Mouse (Mus musculus): ENCODE data around the gene Rell1. TPM values are rescaled to one million over a fixed set of nuclear protein-coding genes. Genes with fewer than 3 reads are reported as not detected.

The Rell1 gene
- polyA plus RNA-seq, 1 experiment from 2014 or later = 18.0 TPM

DNA sequence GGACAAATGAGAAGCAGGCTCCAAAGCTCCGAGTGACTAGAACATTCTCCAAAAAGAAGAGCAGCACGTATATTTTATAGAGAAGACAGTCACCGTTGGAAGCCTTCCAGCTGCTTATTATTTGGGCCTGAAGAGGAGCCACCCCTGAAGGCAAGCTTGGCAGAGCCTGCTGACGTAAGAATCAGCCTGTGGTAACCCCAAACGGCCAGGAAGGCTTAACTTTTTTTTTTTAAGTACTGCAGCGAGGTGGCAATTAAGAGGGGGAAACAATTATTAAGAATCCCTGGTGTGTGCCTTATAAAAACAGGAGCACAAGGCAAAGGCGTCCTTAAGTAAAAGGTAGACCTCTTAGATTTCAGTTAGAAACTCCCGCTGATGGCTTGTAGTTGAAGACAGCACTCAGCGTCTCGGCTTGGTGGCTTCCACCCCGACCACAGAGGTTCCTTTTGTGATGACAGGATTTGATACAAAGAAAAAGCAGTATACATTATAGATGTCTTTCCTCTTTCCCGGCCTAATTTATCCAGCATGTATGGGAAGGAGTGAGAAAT, 1.0 kb downstream of the Rell1 start:
- Histone ChIP-seq H3K9me3 (no peaks in the 10 kb centered on the region), H3K27me3 (no peaks in the 10 kb centered on the region), H3K4me2 (replicated peaks) (peak overlapping the region; percentile 77), H3K4me3 (peak overlapping the region; percentile 73), H3K4me1 (peaks cover 32% of the 10 kb centered on the region), H3K36me3 (no peaks in the 10 kb centered on the region), H3K9ac (peak overlapping the region; percentile 83), H3K27ac (peak overlapping the region; percentile 15; the same call in 1 of the 2 replicates)
- no peak for ATAC-seq (ENCODE audit: low FRiP score, low read depth)
- 2% methylated on average over 12 of the region's 12 CpGs for WGBS

DNA sequence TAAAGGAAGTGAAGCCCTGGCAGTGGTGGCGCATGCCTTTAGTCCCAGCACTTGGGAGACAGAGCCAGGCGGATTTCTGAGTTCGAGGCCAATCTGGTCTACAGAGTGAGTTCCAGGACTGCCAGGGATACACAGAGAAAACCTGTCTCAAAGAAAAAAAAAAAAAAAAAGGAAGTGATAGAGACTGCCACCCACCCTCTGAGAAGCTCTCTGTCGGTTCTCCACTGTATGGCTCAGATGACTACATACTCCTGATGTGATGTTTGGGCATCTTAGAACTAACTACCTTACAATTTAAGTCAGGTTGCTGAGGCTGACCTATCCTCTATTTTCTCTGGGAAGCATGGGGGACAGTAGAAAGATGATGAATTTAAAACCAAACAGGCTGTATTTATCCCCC, 2.3 kb downstream of the Rell1 start:
- WGBS = 81% methylated on average over 4 of the region's 4 CpGs
- H3K9ac ChIP-seq = no peak overlapping the region
- ATAC-seq (ENCODE audit: low FRiP score, low read depth) = no peak
- H3K4me1 ChIP-seq = peaks cover 43% of the 10 kb centered on the region
- H3K4me2 ChIP-seq (replicated peaks) = no peak overlapping the region
- H3K27ac ChIP-seq = no peak overlapping the region
- H3K36me3 ChIP-seq = no peaks in the 10 kb centered on the region
- H3K4me3 ChIP-seq = no peak overlapping the region
- no peaks in the 10 kb centered on the region for H3K27me3 ChIP-seq
- no peaks in the 10 kb centered on the region for H3K9me3 ChIP-seq

- H3K4me3 ChIP-seq = no peak overlapping the region
- H3K36me3 ChIP-seq = no peaks in the 10 kb centered on the region
- H3K9me3 ChIP-seq = no peaks in the 10 kb centered on the region
- no peak overlapping the region for H3K4me2 ChIP-seq (replicated peaks)
- no peak overlapping the region for H3K9ac ChIP-seq
- no peak for ATAC-seq (ENCODE audit: low FRiP score, low read depth)
- peaks cover 43% of the 10 kb centered on the region for H3K4me1 ChIP-seq
- H3K27me3 ChIP-seq = no peaks in the 10 kb centered on the region
- 83% methylated on average over 1 of the region's 1 CpGs for WGBS
- H3K27ac ChIP-seq = no peak overlapping the region
These were observed 2.8 kb downstream of the Rell1 start for GRCm38 (mm10) chr5:63965946-63966345.

GRCm38 (mm10) chr5:63964576-63964975, 4.1 kb downstream of the Rell1 start:
- WGBS = 55% methylated on average over 8 of the region's 8 CpGs
- no peak for ATAC-seq (ENCODE audit: low FRiP score, low read depth)
- H3K27ac ChIP-seq = no peak overlapping the region

DNA sequence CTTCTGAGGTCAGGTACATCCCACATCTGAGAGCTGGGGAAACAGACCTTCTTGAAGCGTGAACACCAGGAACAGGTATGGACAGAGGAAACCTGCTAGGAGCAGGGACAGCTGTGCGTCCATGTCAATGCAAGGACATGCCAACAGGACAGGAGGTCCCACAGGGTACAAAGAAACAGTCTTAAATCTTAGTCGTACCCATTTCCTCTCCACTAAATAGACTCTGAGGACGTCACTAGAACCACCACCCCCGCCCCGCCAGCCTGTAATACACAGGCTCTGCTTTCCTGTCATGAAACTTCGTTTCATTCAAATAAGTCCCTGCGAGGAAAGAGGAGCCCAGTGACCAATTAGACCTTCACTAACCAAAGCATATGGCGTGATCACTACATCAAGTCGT, 7.0 kb downstream of the Rell1 start:
- no peak for ATAC-seq (ENCODE audit: low FRiP score, low read depth)
- Histone ChIP-seq H3K4me1 (peaks cover 25% of the 10 kb centered on the region), H3K27me3 (no peaks in the 10 kb centered on the region), H3K4me3 (no peak overlapping the region), H3K9me3 (no peaks in the 10 kb centered on the region), H3K9ac (no peak overlapping the region), H3K4me2 (replicated peaks) (no peak overlapping the region), H3K27ac (no peak overlapping the region), H3K36me3 (no peaks in the 10 kb centered on the region)
- WGBS = 75% methylated on average over 10 of the region's 10 CpGs

More at GRCm38 (mm10) chr5:63964576-63964975, 4.1 kb downstream of the Rell1 start:
- Histone ChIP-seq H3K4me1 (peaks cover 39% of the 10 kb centered on the region), H3K4me2 (replicated peaks) (no peak overlapping the region), H3K27me3 (no peaks in the 10 kb centered on the region), H3K36me3 (no peaks in the 10 kb centered on the region), H3K9ac (no peak overlapping the region), H3K4me3 (no peak overlapping the region), H3K9me3 (no peaks in the 10 kb centered on the region)

DNA sequence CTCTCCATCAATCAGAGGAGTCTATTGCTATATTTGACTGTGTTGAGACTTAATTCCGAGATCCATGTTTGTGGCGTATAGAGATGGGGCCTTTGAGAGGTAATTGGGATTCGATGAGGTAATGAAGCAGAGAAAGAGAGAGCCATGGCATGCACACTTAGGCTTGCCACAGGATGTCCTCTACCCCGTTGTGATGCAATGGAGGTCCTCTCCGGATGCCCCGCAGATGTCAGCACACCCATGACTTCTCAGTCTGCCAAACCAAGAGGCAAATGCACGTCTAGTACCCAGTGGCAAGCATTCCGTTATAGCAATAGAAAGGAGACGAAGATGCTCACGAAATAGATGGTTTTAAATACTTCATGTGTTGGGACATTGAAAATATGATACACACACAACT, 8.1 kb downstream of the Rell1 start:
- Histone ChIP-seq H3K27ac (no peak overlapping the region), H3K4me1 (peaks cover 24% of the 10 kb centered on the region)
- WGBS = 93% methylated on average over 10 of the region's 10 CpGs

DNA sequence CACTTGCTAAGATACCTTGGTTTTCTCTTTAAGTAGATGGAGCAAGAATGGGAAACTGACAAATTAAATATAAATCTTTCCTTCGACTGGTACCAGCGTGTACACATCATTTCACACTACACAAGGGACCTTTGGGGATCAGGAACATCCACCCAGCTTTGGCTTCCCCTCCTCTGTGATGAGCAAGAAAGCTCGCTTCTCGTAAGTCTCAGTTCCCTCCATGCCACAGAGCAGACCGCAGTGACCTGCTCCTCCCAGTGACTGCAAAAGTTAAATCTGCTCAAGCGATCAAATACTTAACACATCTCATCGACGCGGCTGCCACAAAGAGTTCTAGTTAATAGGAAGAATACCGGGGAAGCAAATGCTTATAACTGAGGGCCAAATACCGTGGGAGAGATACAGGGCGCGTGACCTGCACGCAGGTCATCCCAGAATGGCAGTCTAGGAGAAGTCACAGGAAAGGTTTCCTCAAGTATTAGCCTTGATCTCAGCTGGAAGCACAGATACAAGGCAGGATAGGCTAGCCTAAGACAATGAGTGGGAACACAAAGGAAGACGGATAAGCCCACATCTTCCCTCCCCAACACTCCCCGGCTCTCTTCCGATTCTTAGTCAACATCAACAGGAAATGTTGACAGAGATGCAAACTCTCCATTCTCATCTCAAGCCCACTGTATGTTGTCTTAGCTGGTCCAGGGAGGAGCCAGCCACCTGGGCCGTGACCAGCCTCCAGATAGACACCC, 9.6 kb downstream of the Rell1 start:
- Histone ChIP-seq H3K36me3 (no peaks in the 10 kb centered on the region), H3K4me1 (peaks cover 24% of the 10 kb centered on the region), H3K9ac (no peak overlapping the region), H3K4me3 (no peak overlapping the region), H3K27me3 (no peaks in the 10 kb centered on the region), H3K4me2 (replicated peaks) (no peak overlapping the region), H3K9me3 (no peaks in the 10 kb centered on the region), H3K27ac (no peak overlapping the region)
- 81% methylated on average over 18 of the region's 18 CpGs for WGBS
- ATAC-seq (ENCODE audit: low FRiP score, low read depth) = no peak

More for the DNA sequence above, 8.1 kb downstream of the Rell1 start:
- no peak overlapping the region for H3K4me3 ChIP-seq
- no peak overlapping the region for H3K9ac ChIP-seq
- no peak for ATAC-seq (ENCODE audit: low FRiP score, low read depth)
- no peaks in the 10 kb centered on the region for H3K9me3 ChIP-seq
- H3K4me2 ChIP-seq (replicated peaks) = no peak overlapping the region
- H3K36me3 ChIP-seq = no peaks in the 10 kb centered on the region
- H3K27me3 ChIP-seq = no peaks in the 10 kb centered on the region

GRCm38 (mm10) chr5:63957607-63958006, 11.1 kb downstream of the Rell1 start:
- ATAC-seq (ENCODE audit: low FRiP score, low read depth) = peak; percentile 82
- Histone ChIP-seq H3K36me3 (no peaks in the 10 kb centered on the region), H3K27ac (no peak overlapping the region), H3K27me3 (no peaks in the 10 kb centered on the region), H3K4me3 (no peak overlapping the region), H3K4me2 (replicated peaks) (no peak overlapping the region), H3K4me1 (peaks cover 16% of the 10 kb centered on the region), H3K9ac (no peak overlapping the region), H3K9me3 (no peaks in the 10 kb centered on the region)
- 69% methylated on average over 8 of the region's 8 CpGs for WGBS

DNA sequence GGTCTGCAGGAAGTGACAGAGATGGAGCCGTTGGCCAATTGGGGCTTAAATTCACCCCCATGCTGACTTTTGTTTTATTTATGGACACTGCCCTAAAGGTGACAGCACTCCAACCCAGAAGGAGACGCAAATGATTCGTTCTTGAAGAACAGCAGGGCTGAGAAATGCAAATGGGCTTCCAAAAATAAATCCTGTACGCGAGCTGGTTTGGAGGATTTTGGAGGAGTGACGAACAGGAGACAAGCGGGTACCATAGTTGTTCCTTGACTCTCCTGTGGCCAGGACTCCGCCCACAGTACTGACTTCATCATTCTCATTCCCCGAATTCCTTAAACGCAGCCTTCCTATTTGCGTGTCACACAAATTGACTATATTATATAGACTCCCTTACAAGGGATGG, 12.3 kb downstream of the Rell1 start:
- no peak overlapping the region for H3K9ac ChIP-seq
- no peak for ATAC-seq (ENCODE audit: low FRiP score, low read depth)
- 84% methylated on average over 11 of the region's 11 CpGs for WGBS
- peaks cover 9% of the 10 kb centered on the region; the same call in 1 of the 2 replicates for H3K4me1 ChIP-seq
- no peak overlapping the region for H3K4me2 ChIP-seq (replicated peaks)
- no peak overlapping the region for H3K4me3 ChIP-seq
- no peaks in the 10 kb centered on the region for H3K9me3 ChIP-seq
- no peaks in the 10 kb centered on the region for H3K36me3 ChIP-seq
- H3K27ac ChIP-seq = no peak overlapping the region
- H3K27me3 ChIP-seq = no peaks in the 10 kb centered on the region

GRCm38 (mm10) chr5:63953401-63954032, 15.2 kb downstream of the Rell1 start:
- H3K4me3 ChIP-seq = no peak overlapping the region
- no peaks in the 10 kb centered on the region for H3K9me3 ChIP-seq
- no peaks in the 10 kb centered on the region for H3K36me3 ChIP-seq
- H3K4me1 ChIP-seq = peaks cover 14% of the 10 kb centered on the region
- H3K27ac ChIP-seq = no peak overlapping the region; the same call in 1 of the 2 replicates
- H3K9ac ChIP-seq = no peak overlapping the region
- H3K4me2 ChIP-seq (replicated peaks) = no peak overlapping the region
- ATAC-seq (ENCODE audit: low FRiP score, low read depth) = no peak
- 90% methylated on average over 15 of the region's 15 CpGs for WGBS
- H3K27me3 ChIP-seq = no peaks in the 10 kb centered on the region

GRCm38 (mm10) chr5:63952039-63952438, 16.7 kb downstream of the Rell1 start:
- Histone ChIP-seq H3K4me3 (no peak overlapping the region), H3K27me3 (no peaks in the 10 kb centered on the region), H3K9ac (no peak overlapping the region), H3K9me3 (no peaks in the 10 kb centered on the region), H3K4me2 (replicated peaks) (no peak overlapping the region), H3K27ac (no peak overlapping the region), H3K4me1 (peaks cover 17% of the 10 kb centered on the region), H3K36me3 (no peaks in the 10 kb centered on the region)
- 69% methylated on average over 6 of the region's 6 CpGs for WGBS
- no peak for ATAC-seq (ENCODE audit: low FRiP score, low read depth)

- Histone ChIP-seq H3K36me3 (no peaks in the 10 kb centered on the region), H3K27me3 (no peaks in the 10 kb centered on the region), H3K4me1 (peaks cover 17% of the 10 kb centered on the region), H3K9ac (no peak overlapping the region), H3K27ac (no peak overlapping the region), H3K4me3 (no peak overlapping the region), H3K9me3 (no peaks in the 10 kb centered on the region), H3K4me2 (replicated peaks) (no peak overlapping the region)
- WGBS = 79% methylated on average over 11 of the region's 11 CpGs
- no peak for ATAC-seq (ENCODE audit: low FRiP score, low read depth)
These were observed 17.2 kb downstream of the Rell1 start for GRCm38 (mm10) chr5:63951421-63951911.
